Mouse (Mus musculus): ENCODE results near the gene Ablim1. TPM values are rescaled to one million over a fixed set of nuclear protein-coding genes. Genes with fewer than 3 reads are reported as not detected.

Ablim1 gene
- polyA plus RNA-seq, 1 experiment from 2014 or later: 0.46 TPM

GRCm38 (mm10) chr19:57007781-57008710, 306.7 kb downstream of the Ablim1 start, which contains the start of gene Afap1l2:
Gene Afap1l2, minus strand, starts transcription at chr19:57008228.
- WGBS (ENCODE audit: missing documents): 5% methylated on average over 68 of the region's 68 CpGs
- Histone ChIP-seq H3K4me3 (ENCODE audit: inconsistent target) (no peak within 1 kb of the TSS), H3K79me2 (ENCODE audit: inconsistent target) (no peaks in the 10 kb centered on the region), H3K27ac (no peak within 1 kb of the TSS), H3K36me3 (ENCODE audit: inconsistent target) (no peaks in the 10 kb centered on the region)

GRCm38 (mm10) chr19:57007291-57007690, 307.4 kb downstream of the Ablim1 start:
- 75% methylated on average over 16 of the region's 16 CpGs for WGBS (ENCODE audit: missing documents)
- Histone ChIP-seq H3K79me2 (ENCODE audit: inconsistent target) (no peaks in the 10 kb centered on the region), H3K36me3 (ENCODE audit: inconsistent target) (no peaks in the 10 kb centered on the region), H3K27ac (no peak overlapping the region), H3K4me3 (ENCODE audit: inconsistent target) (no peak overlapping the region)

GRCm38 (mm10) chr19:57006841-57007240, 307.9 kb downstream of the Ablim1 start:
- WGBS (ENCODE audit: missing documents): 82% methylated on average over 13 of the region's 13 CpGs
- Histone ChIP-seq H3K4me3 (ENCODE audit: inconsistent target) (no peak overlapping the region), H3K79me2 (ENCODE audit: inconsistent target) (no peaks in the 10 kb centered on the region), H3K36me3 (ENCODE audit: inconsistent target) (no peaks in the 10 kb centered on the region), H3K27ac (no peak overlapping the region)

GRCm38 (mm10) chr19:57005062-57005461, 309.7 kb downstream of the Ablim1 start:
- 86% methylated on average over 4 of the region's 4 CpGs for WGBS (ENCODE audit: missing documents)
- Histone ChIP-seq H3K36me3 (ENCODE audit: inconsistent target) (no peaks in the 10 kb centered on the region), H3K79me2 (ENCODE audit: inconsistent target) (no peaks in the 10 kb centered on the region), H3K27ac (no peak overlapping the region), H3K4me3 (ENCODE audit: inconsistent target) (no peak overlapping the region)

GRCm38 (mm10) chr19:57003460-57003810, 311.3 kb downstream of the Ablim1 start:
- Histone ChIP-seq H3K36me3 (ENCODE audit: inconsistent target) (no peaks in the 10 kb centered on the region), H3K27ac (no peak overlapping the region), H3K79me2 (ENCODE audit: inconsistent target) (no peaks in the 10 kb centered on the region), H3K4me3 (ENCODE audit: inconsistent target) (no peak overlapping the region)
- WGBS (ENCODE audit: missing documents): 67% methylated on average over 7 of the region's 7 CpGs

- H3K27ac ChIP-seq: no peak overlapping the region
- no peak overlapping the region for H3K4me3 ChIP-seq (ENCODE audit: inconsistent target)
- no peaks in the 10 kb centered on the region for H3K79me2 ChIP-seq (ENCODE audit: inconsistent target)
- H3K36me3 ChIP-seq (ENCODE audit: inconsistent target): no peaks in the 10 kb centered on the region
- 76% methylated on average over 12 of the region's 12 CpGs for WGBS (ENCODE audit: missing documents)
These were observed 311.8 kb downstream of the Ablim1 start for GRCm38 (mm10) chr19:57002741-57003459.

- Histone ChIP-seq H3K79me2 (ENCODE audit: inconsistent target) (no peaks in the 10 kb centered on the region), H3K27ac (no peak overlapping the region), H3K4me3 (ENCODE audit: inconsistent target) (no peak overlapping the region), H3K36me3 (ENCODE audit: inconsistent target) (no peaks in the 10 kb centered on the region)
- WGBS (ENCODE audit: missing documents): 93% methylated on average over 4 of the region's 4 CpGs
These were observed 312.8 kb downstream of the Ablim1 start for GRCm38 (mm10) chr19:57001926-57002325.

GRCm38 (mm10) chr19:57000592-57000991, 314.1 kb downstream of the Ablim1 start:
- WGBS (ENCODE audit: missing documents): 94% methylated on average over 5 of the region's 5 CpGs
- H3K4me3 ChIP-seq (ENCODE audit: inconsistent target): no peak overlapping the region
- no peaks in the 10 kb centered on the region for H3K36me3 ChIP-seq (ENCODE audit: inconsistent target)
- H3K79me2 ChIP-seq (ENCODE audit: inconsistent target): no peaks in the 10 kb centered on the region
- H3K27ac ChIP-seq: no peak overlapping the region

- Histone ChIP-seq H3K36me3 (ENCODE audit: inconsistent target) (no peaks in the 10 kb centered on the region), H3K4me3 (ENCODE audit: inconsistent target) (no peak overlapping the region), H3K79me2 (ENCODE audit: inconsistent target) (no peaks in the 10 kb centered on the region), H3K27ac (no peak overlapping the region)
- 78% methylated on average over 2 of the region's 2 CpGs for WGBS (ENCODE audit: missing documents)
These were observed 314.9 kb downstream of the Ablim1 start for GRCm38 (mm10) chr19:56999781-57000180.

GRCm38 (mm10) chr19:56998910-56999309, 315.8 kb downstream of the Ablim1 start:
- H3K4me3 ChIP-seq (ENCODE audit: inconsistent target): no peak overlapping the region
- H3K36me3 ChIP-seq (ENCODE audit: inconsistent target): no peaks in the 10 kb centered on the region
- H3K27ac ChIP-seq: no peak overlapping the region
- no peaks in the 10 kb centered on the region for H3K79me2 ChIP-seq (ENCODE audit: inconsistent target)
- WGBS (ENCODE audit: missing documents): 71% methylated on average over 2 of the region's 2 CpGs

- Histone ChIP-seq H3K36me3 (ENCODE audit: inconsistent target) (no peaks in the 10 kb centered on the region), H3K27ac (no peak overlapping the region), H3K4me3 (ENCODE audit: inconsistent target) (no peak overlapping the region), H3K79me2 (ENCODE audit: inconsistent target) (no peaks in the 10 kb centered on the region)
- 90% methylated on average over 4 of the region's 4 CpGs for WGBS (ENCODE audit: missing documents)
These were observed 316.4 kb downstream of the Ablim1 start for GRCm38 (mm10) chr19:56998331-56998730.

- Histone ChIP-seq H3K36me3 (ENCODE audit: inconsistent target) (no peaks in the 10 kb centered on the region), H3K4me3 (ENCODE audit: inconsistent target) (no peak overlapping the region), H3K79me2 (ENCODE audit: inconsistent target) (no peaks in the 10 kb centered on the region), H3K27ac (no peak overlapping the region)
- WGBS (ENCODE audit: missing documents): 30% methylated on average over 10 of the region's 10 CpGs
These were observed 317.5 kb downstream of the Ablim1 start for GRCm38 (mm10) chr19:56997164-56997599.

GRCm38 (mm10) chr19:56995441-56995840, 319.3 kb downstream of the Ablim1 start:
- Histone ChIP-seq H3K27ac (no peak overlapping the region), H3K36me3 (ENCODE audit: inconsistent target) (no peaks in the 10 kb centered on the region), H3K4me3 (ENCODE audit: inconsistent target) (no peak overlapping the region), H3K79me2 (ENCODE audit: inconsistent target) (no peaks in the 10 kb centered on the region)
- 84% methylated on average over 4 of the region's 4 CpGs for WGBS (ENCODE audit: missing documents)

GRCm38 (mm10) chr19:56994653-56995052, 320.1 kb downstream of the Ablim1 start:
- H3K27ac ChIP-seq: no peak overlapping the region
- no peaks in the 10 kb centered on the region for H3K79me2 ChIP-seq (ENCODE audit: inconsistent target)
- H3K36me3 ChIP-seq (ENCODE audit: inconsistent target): no peaks in the 10 kb centered on the region
- 82% methylated on average over 4 of the region's 4 CpGs for WGBS (ENCODE audit: missing documents)
- no peak overlapping the region for H3K4me3 ChIP-seq (ENCODE audit: inconsistent target)

- WGBS (ENCODE audit: missing documents): 82% methylated on average over 4 of the region's 4 CpGs
- Histone ChIP-seq H3K27ac (no peak overlapping the region), H3K36me3 (ENCODE audit: inconsistent target) (no peaks in the 10 kb centered on the region), H3K79me2 (ENCODE audit: inconsistent target) (no peaks in the 10 kb centered on the region), H3K4me3 (ENCODE audit: inconsistent target) (no peak overlapping the region)
These were observed 321.0 kb downstream of the Ablim1 start for GRCm38 (mm10) chr19:56993763-56994162.

Data from macrophage (primary cell).